8 mouse cellular contexts compared by ENCODE assay signal in genomic region chr9:71168511-71168910, GRCm38 (mm10). TPM values are rescaled to one million over a fixed set of nuclear protein-coding genes. Genes with fewer than 3 reads are reported as not detected.
A peak's percentile ranks its signal among the peaks of the same experiment; 100 is the strongest.
DNase-seq lines count a peak whose midpoint lies in the region; ATAC-seq and TF ChIP-seq lines count a peak whose summit lies in the region.

Gene Aqp9 (minus strand): TSS chr9:71168682.

- no peaks in the 10 kb centered on the region for H3K9me3 ChIP-seq in hindbrain, embryonic 14.5 days (ENCODE audit: control insufficient read depth, low read length)
- H3K9me3 ChIP-seq in hindbrain, embryonic 12.5 days (replicated peaks): no peaks in the 10 kb centered on the region
- no peaks in the 10 kb centered on the region for H3K9me3 ChIP-seq in E14TG2a.4 (ENCODE audit: low read length)
- no peaks in the 10 kb centered on the region for H3K9me3 ChIP-seq in embryonic facial prominence, embryonic 15.5 days (replicated peaks)
- no peaks in the 10 kb centered on the region for H3K9me3 ChIP-seq in liver, embryonic 14.5 days (ENCODE audit: control insufficient read depth, low read length)

- ATAC-seq in hindbrain, embryonic 14.5 days (ENCODE audit: low FRiP score): no peak
- ATAC-seq in hindbrain, embryonic 12.5 days (ENCODE audit: low FRiP score): no peak
- no peak for ATAC-seq in embryonic facial prominence, embryonic 15.5 days (ENCODE audit: insufficient number of reproducible peaks, low FRiP score, low TSS enrichment, low read depth)
- ATAC-seq in liver, embryonic 14.5 days (ENCODE audit: insufficient read depth): no peak

- no peak for TF ChIP-seq EP300 in liver, embryonic 14.5 days (IDR thresholded peaks at IDR 0.05; ENCODE audit: low read depth)

- TF ChIP-seq CTCF in E14TG2a.4 (conservative IDR thresholded peaks at IDR 0.05; ENCODE audit: low read length): no peak
- no peak for TF ChIP-seq CTCF in liver, embryonic 14.5 days (IDR thresholded peaks at IDR 0.05; ENCODE audit: low read depth)

- H3K27ac ChIP-seq in hindbrain, embryonic 14.5 days: peak within 1 kb of the TSS; percentile 61
- no peak within 1 kb of the TSS for H3K27ac ChIP-seq in hindbrain, embryonic 12.5 days
- H3K27ac ChIP-seq in embryonic facial prominence, embryonic 15.5 days (replicated peaks): peak within 1 kb of the TSS; percentile 77
- H3K27ac ChIP-seq in liver, embryonic 14.5 days: peak within 1 kb of the TSS; percentile 100

- H3K9ac ChIP-seq in hindbrain, embryonic 14.5 days: no peak within 1 kb of the TSS
- no peak within 1 kb of the TSS for H3K9ac ChIP-seq in hindbrain, embryonic 12.5 days
- no peak within 1 kb of the TSS for H3K9ac ChIP-seq in embryonic facial prominence, embryonic 15.5 days
- H3K9ac ChIP-seq in liver, embryonic 14.5 days (replicated peaks): peak within 1 kb of the TSS; percentile 65

- no peaks in the 10 kb centered on the region for H3K27me3 ChIP-seq in hindbrain, embryonic 14.5 days (ENCODE audit: control insufficient read depth, insufficient read depth, low read length)
- H3K27me3 ChIP-seq in hindbrain, embryonic 12.5 days: no peaks in the 10 kb centered on the region
- peaks cover 24% of the 10 kb centered on the region for H3K27me3 ChIP-seq in E14TG2a.4 (ENCODE audit: insufficient read depth, low read length)
- no peaks in the 10 kb centered on the region for H3K27me3 ChIP-seq in embryonic facial prominence, embryonic 15.5 days
- no peaks in the 10 kb centered on the region for H3K27me3 ChIP-seq in liver, embryonic 14.5 days (ENCODE audit: control insufficient read depth, insufficient read depth, low read length)

- H3K4me3 ChIP-seq in hindbrain, embryonic 14.5 days (replicated peaks; ENCODE audit: low read length): no peak within 1 kb of the TSS
- H3K4me3 ChIP-seq in hindbrain, embryonic 12.5 days: no peak within 1 kb of the TSS
- H3K4me3 ChIP-seq in E14TG2a.4 (replicated peaks; ENCODE audit: low read length): peak within 1 kb of the TSS; percentile 48
- no peak within 1 kb of the TSS for H3K4me3 ChIP-seq in embryonic facial prominence, embryonic 15.5 days (replicated peaks)
- no peak within 1 kb of the TSS for H3K4me3 ChIP-seq in liver, embryonic 14.5 days (ENCODE audit: insufficient read depth in 1 of 2, low read depth in 2 of 2, low read length in 2 of 2)

- H3K4me2 ChIP-seq in hindbrain, embryonic 14.5 days (replicated peaks): no peak within 1 kb of the TSS
- H3K4me2 ChIP-seq in hindbrain, embryonic 12.5 days (replicated peaks): no peak within 1 kb of the TSS
- peak within 1 kb of the TSS; percentile 8; the same call in 1 of the 2 replicates for H3K4me2 ChIP-seq in embryonic facial prominence, embryonic 15.5 days (replicated peaks)
- H3K4me2 ChIP-seq in liver, embryonic 14.5 days (ENCODE audit: low read depth): peak within 1 kb of the TSS; percentile 86

- no peaks in the 10 kb centered on the region for H3K36me3 ChIP-seq in hindbrain, embryonic 14.5 days (replicated peaks; ENCODE audit: control insufficient read depth, insufficient read depth)
- no peaks in the 10 kb centered on the region for H3K36me3 ChIP-seq in hindbrain, embryonic 12.5 days
- H3K36me3 ChIP-seq in E14TG2a.4 (ENCODE audit: insufficient read depth, low read length): no peaks in the 10 kb centered on the region
- no peaks in the 10 kb centered on the region for H3K36me3 ChIP-seq in embryonic facial prominence, embryonic 15.5 days
- no peaks in the 10 kb centered on the region for H3K36me3 ChIP-seq in liver, embryonic 14.5 days (replicated peaks; ENCODE audit: control insufficient read depth, insufficient read depth, low read depth)

- 0 out of 2 replicates have a peak, but pooled peaks cover 4% of the 10 kb centered on the region for H3K4me1 ChIP-seq in hindbrain, embryonic 14.5 days (replicated peaks; ENCODE audit: control insufficient read depth, insufficient read depth, low read length)
- no peaks in the 10 kb centered on the region for H3K4me1 ChIP-seq in hindbrain, embryonic 12.5 days
- peaks cover 24% of the 10 kb centered on the region for H3K4me1 ChIP-seq in E14TG2a.4 (replicated peaks; ENCODE audit: low read depth, low read length)
- H3K4me1 ChIP-seq in embryonic facial prominence, embryonic 15.5 days: peaks cover 17% of the 10 kb centered on the region
- peaks cover 56 to 63% of the 10 kb centered on the region in 2 experiments for H3K4me1 ChIP-seq in liver, embryonic 14.5 days (replicated peaks; ENCODE audit: control insufficient read depth in 2 of 2, insufficient read depth in 2 of 2, low read length in 1 of 2)

- DNase-seq in hindbrain, embryonic 14.5 days (ENCODE audit: low spot score): no peak
- no peak for DNase-seq in liver, embryonic 14.5 days (ENCODE audit: low read depth in 3 of 3, low spot score in 3 of 3)
- DNase-seq in gastrocnemius, postnatal 10 days: no peak
- DNase-seq in ovary, postnatal 14 days (ENCODE audit: low spot score): no peak
- DNase-seq in left cerebral cortex, adult 18-20 months (ENCODE audit: low spot score in 2 of 2): no peak

- WGBS in hindbrain, embryonic 14.5 days: 53% methylated on average over 12 of the region's 12 CpGs
- 58% methylated on average over 12 of the region's 12 CpGs for WGBS in hindbrain, embryonic 12.5 days
- WGBS in embryonic facial prominence, embryonic 15.5 days: 33% methylated on average over 12 of the region's 12 CpGs
- 43% methylated on average over 12 of the region's 12 CpGs for WGBS in liver, embryonic 14.5 days (ENCODE audit: insufficient replicate concordance)

RNA-seq across cellular contexts. Expression of gene Aqp9, which starts in this region (rescaled TPM):
- 0.31 and 0.34 TPM in 2 replicates for polyA plus RNA-seq in hindbrain, embryonic 14.5 days (2014; fragmentation: Nextera tagmentation; extraction: Ambion mirVana)
- not detected in 2 replicates for polyA plus RNA-seq in hindbrain, embryonic 12.5 days (2016; fragmentation: Nextera tagmentation; extraction: Ambion mirVana)
- polyA plus RNA-seq in embryonic facial prominence, embryonic 15.5 days (2015; fragmentation: Nextera tagmentation; extraction: Ambion mirVana): 1.3 and 1.5 TPM in 2 replicates
- polyA plus RNA-seq in liver, embryonic 14.5 days (2012; rRNA removed): 3.5 and 4.1 TPM in 2 replicates
- 8.6 and 9.0 TPM in 2 replicates for polyA plus RNA-seq in liver, embryonic 14.5 days (2014; fragmentation: Nextera tagmentation; extraction: Ambion mirVana)
- under 1 TPM in 1 of 2 experiments, not detected in 1; 0.56 TPM for total RNA-seq in gastrocnemius, postnatal 10 days (2021)
- total RNA-seq in left cerebral cortex, adult 18-20 months (2021): 1 to 10 TPM; 1.5 to 1.9 TPM

Comparison
In these comparisons a context has a peak if more than half of its experiments do, and no peak if none do; other contexts are left out.
1. H3K4me2 ChIP-seq: peak in embryonic facial prominence, embryonic 15.5 days (single experiment) and liver, embryonic 14.5 days (single experiment); none in hindbrain, embryonic 14.5 days (single experiment) and hindbrain, embryonic 12.5 days (single experiment).